Mouse (Mus musculus) heart, embryonic 10.5 days (tissue): ENCODE data around the gene Svopl. TPM values are rescaled to one million over a fixed set of nuclear protein-coding genes. Genes with fewer than 3 reads are reported as not detected.
A peak's percentile ranks its signal among the peaks of the same experiment; 100 is the strongest.

Source experiments
- DNase-seq: peaks from one replicate; pipeline ENCODE4 v3.0.0-alpha.2; 2017; ENCODE audit warnings: low spot score
- H3K27ac ChIP-seq: fragments of 300-500 bp; sonication (generic); 2 replicates; pipeline ENCODE4 v1.5.1; 2016; ENCODE audit warnings: mild to moderate bottlenecking
- H3K27me3 ChIP-seq: fragments of 300-500 bp; sonication (generic); 2 replicates; pipeline ENCODE4 v1.6.1; 2016; ENCODE audit warnings: mild to moderate bottlenecking; ENCODE audit not compliant: poor library complexity, insufficient read depth, severe bottlenecking
- H3K36me3 ChIP-seq: fragments of 300-500 bp; sonication (generic); 2 replicates; pipeline ENCODE4 v1.6.1; 2016; ENCODE audit warnings: mild to moderate bottlenecking, moderate library complexity
- H3K4me1 ChIP-seq: fragments of 300-500 bp; sonication (generic); 2 replicates; pipeline ENCODE4 v1.6.1; 2016; ENCODE audit warnings: mild to moderate bottlenecking
- H3K4me3 ChIP-seq: fragments of 300-500 bp; sonication (generic); 2 replicates; pipeline ENCODE4 v1.5.1; 2016; ENCODE audit warnings: mild to moderate bottlenecking, moderate library complexity
- H3K9me3 ChIP-seq: fragments of 300-500 bp; sonication (generic); 2 replicates; pipeline ENCODE4 v1.6.1; 2016; ENCODE audit warnings: mild to moderate bottlenecking, moderate library complexity
- whole genome bisulfite sequencing: fragments of 180-500 bp; shearing (Covaris S2); methylation state at CpG from one replicate; pipeline ENCODE4 v1.1.7; 2016; 5-methylcytosine and 5-hydroxymethylcytosine counted together
- polyA plus RNA-seq: library from polyadenylated mRNA; unstranded; fragments of >200 nt; fragmentation: Nextera tagmentation; extraction: Ambion mirVana; gene quantifications from 2 replicates; pipeline ENCODE4 v1.2.1, GENCODE M21; 2016

Gene Svopl
- polyA plus RNA-seq, 1 experiment from 2014 or later, result 0.55 TPM

DNA sequence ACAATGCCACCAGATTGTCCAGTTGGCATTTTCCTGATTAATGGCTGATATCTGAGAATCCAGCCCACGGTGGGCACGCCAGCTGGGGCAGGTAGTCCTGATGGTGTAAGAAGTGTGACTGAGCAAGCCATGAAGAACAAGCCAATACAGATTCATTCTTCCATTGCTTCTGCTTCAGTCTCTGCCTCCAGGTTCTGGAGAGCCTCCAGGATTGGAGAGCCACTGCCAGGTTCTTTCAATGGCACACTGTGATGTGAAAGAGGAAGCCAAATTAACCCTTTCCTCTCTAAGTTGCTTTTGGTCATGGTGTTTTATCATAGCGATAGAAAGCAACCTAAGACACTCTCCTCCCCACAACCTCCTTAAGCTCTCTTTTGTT, 18.3 kb upstream of the Svopl start:
- WGBS, result 80% methylated on average over 3 of the region's 3 CpGs
- Histone ChIP-seq H3K9me3 (peaks cover 7% of the 10 kb centered on the region), H3K4me1 (0 out of 2 replicates have a peak, but pooled peaks cover 2% of the 10 kb centered on the region), H3K4me3 (no peak overlapping the region), H3K27ac (no peak overlapping the region), H3K36me3 (no peaks in the 10 kb centered on the region), H3K27me3 (no peaks in the 10 kb centered on the region)
- no peak for DNase-seq

GRCm38 (mm10) chr6:38064621-38065020, 17.8 kb upstream of the Svopl start:
- Histone ChIP-seq H3K4me1 (0 out of 2 replicates have a peak, but pooled peaks cover 2% of the 10 kb centered on the region), H3K4me3 (no peak overlapping the region), H3K27me3 (no peaks in the 10 kb centered on the region), H3K27ac (no peak overlapping the region), H3K36me3 (no peaks in the 10 kb centered on the region), H3K9me3 (peaks cover 7% of the 10 kb centered on the region)
- WGBS, result 67% methylated on average over 2 of the region's 2 CpGs
- DNase-seq, result no peak

GRCm38 (mm10) chr6:38058805-38059204, 12.0 kb upstream of the Svopl start:
- DNase-seq, result no peak
- Histone ChIP-seq H3K27me3 (no peaks in the 10 kb centered on the region), H3K9me3 (peaks cover 7% of the 10 kb centered on the region), H3K27ac (no peak overlapping the region), H3K4me1 (no peaks in the 10 kb centered on the region), H3K4me3 (no peak overlapping the region), H3K36me3 (no peaks in the 10 kb centered on the region)
- WGBS, result 51% methylated on average over 5 of the region's 5 CpGs

GRCm38 (mm10) chr6:38055471-38056330, 8.9 kb upstream of the Svopl start:
- H3K36me3 ChIP-seq, result no peaks in the 10 kb centered on the region
- WGBS, result 76% methylated on average over 15 of the region's 15 CpGs
- H3K9me3 ChIP-seq, result no peaks in the 10 kb centered on the region
- DNase-seq, result no peak
- no peaks in the 10 kb centered on the region for H3K4me1 ChIP-seq
- no peak overlapping the region for H3K4me3 ChIP-seq
- H3K27ac ChIP-seq, result no peak overlapping the region
- H3K27me3 ChIP-seq, result no peaks in the 10 kb centered on the region

- no peak overlapping the region for H3K27ac ChIP-seq
- no peaks in the 10 kb centered on the region for H3K9me3 ChIP-seq
- no peak overlapping the region for H3K4me3 ChIP-seq
- no peaks in the 10 kb centered on the region for H3K36me3 ChIP-seq
- H3K4me1 ChIP-seq, result peaks cover 17% of the 10 kb centered on the region
- no peaks in the 10 kb centered on the region for H3K27me3 ChIP-seq
- WGBS, result 84% methylated on average over 6 of the region's 6 CpGs
- DNase-seq, result no peak
These were observed 2.8 kb upstream of the Svopl start for GRCm38 (mm10) chr6:38049601-38050000.

DNA sequence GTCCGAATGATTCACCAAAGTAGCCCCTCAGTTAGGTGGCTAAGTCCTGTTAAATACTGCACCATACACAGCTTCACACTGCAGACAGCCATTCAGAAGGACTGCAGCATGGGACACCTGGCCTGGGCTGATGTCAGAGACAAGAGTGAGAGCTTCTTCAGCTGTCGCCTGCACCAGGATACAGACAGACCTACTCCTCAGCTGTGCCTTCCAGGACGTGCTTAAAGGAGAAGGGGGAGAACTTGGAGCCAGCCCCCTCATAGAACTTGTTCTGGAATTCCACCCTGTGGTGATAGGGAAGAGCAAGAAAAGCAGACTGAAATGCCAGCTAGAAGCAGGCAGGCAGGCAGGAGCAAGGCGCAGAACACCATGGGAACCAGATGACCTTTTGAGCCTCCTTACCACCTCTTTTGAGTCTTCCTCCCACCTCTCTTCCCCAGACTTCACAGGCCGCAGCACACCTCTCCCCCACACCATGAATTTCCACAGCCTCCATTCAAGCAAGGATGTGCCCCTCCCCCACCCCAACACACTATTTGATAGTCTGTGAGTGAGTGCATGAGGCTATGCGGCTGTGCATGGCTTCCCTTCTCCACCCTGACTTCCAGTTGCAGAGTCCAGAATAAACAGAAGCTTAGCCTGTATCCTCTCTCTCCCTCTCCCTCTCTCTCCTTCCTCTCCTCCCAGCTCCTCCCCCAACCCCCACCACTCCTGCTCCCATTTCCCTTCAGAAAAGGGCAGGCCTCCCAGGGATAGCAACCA, 2.2 kb upstream of the Svopl start:
- H3K9me3 ChIP-seq, result no peaks in the 10 kb centered on the region
- WGBS, result 36% methylated on average over 6 of the region's 6 CpGs
- H3K27ac ChIP-seq, result peak overlapping the region; percentile 71; the same call in 1 of the 2 replicates
- DNase-seq, result no peak
- no peak overlapping the region for H3K4me3 ChIP-seq
- no peaks in the 10 kb centered on the region for H3K36me3 ChIP-seq
- H3K4me1 ChIP-seq, result peaks cover 17% of the 10 kb centered on the region
- H3K27me3 ChIP-seq, result no peaks in the 10 kb centered on the region

GRCm38 (mm10) chr6:38048003-38048402, 1.2 kb upstream of the Svopl start:
- no peak for DNase-seq
- Histone ChIP-seq H3K36me3 (no peaks in the 10 kb centered on the region), H3K4me1 (peaks cover 17% of the 10 kb centered on the region), H3K27me3 (no peaks in the 10 kb centered on the region), H3K4me3 (no peak overlapping the region), H3K27ac (0 out of 2 replicates have a peak overlapping the region, but pooled peaks have one; percentile 12), H3K9me3 (no peaks in the 10 kb centered on the region)
- 85% methylated on average over 4 of the region's 4 CpGs for whole genome bisulfite sequencing

- 73% methylated on average over 5 of the region's 5 CpGs for WGBS
- DNase-seq, result no peak
- no peak overlapping the region for H3K27ac ChIP-seq
These were observed 13.8 kb downstream of the Svopl start for GRCm38 (mm10) chr6:38032801-38033566.

DNA sequence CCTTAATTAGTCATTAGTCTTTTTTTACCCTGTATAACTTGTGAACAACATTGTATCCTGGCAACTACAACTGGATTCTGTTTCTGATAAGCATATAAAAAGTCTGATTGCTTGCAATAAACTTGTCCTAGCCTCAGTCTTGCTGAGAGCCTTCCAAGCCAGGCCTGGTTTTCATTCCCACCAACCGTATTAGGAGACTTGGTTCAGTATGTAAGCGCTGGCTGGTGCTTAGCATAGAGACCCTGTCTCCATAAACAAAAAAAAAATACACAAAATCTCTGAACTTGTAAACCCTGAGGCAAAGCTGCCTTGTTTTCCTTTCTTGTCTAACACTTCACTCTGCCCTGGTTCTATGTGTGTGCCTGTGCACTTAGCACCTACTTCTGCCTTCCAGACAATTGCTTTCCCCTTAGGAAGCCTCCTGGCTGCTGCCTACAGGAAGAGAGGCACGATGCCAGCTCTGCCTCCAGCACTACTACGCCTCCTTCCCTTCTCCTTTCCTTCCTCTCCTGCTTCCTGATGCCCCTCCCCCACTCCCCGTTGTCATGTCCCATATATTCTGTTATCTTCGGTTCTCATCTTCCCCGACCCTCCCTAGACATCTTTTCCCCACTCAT, 14.8 kb downstream of the Svopl start:
- DNase-seq, result no peak
- 41% methylated on average over 7 of the region's 7 CpGs for WGBS
- Histone ChIP-seq H3K27ac (no peak overlapping the region), H3K4me1 (peaks cover 4% of the 10 kb centered on the region; the same call in 1 of the 2 replicates), H3K9me3 (no peaks in the 10 kb centered on the region), H3K4me3 (no peak overlapping the region), H3K27me3 (no peaks in the 10 kb centered on the region), H3K36me3 (no peaks in the 10 kb centered on the region)

More at GRCm38 (mm10) chr6:38032801-38033566, 13.8 kb downstream of the Svopl start:
- Histone ChIP-seq H3K27me3 (no peaks in the 10 kb centered on the region), H3K36me3 (no peaks in the 10 kb centered on the region), H3K4me1 (peaks cover 4% of the 10 kb centered on the region; the same call in 1 of the 2 replicates), H3K4me3 (no peak overlapping the region), H3K9me3 (no peaks in the 10 kb centered on the region)

- Histone ChIP-seq H3K4me3 (no peak overlapping the region), H3K4me1 (peaks cover 4% of the 10 kb centered on the region; the same call in 1 of the 2 replicates), H3K27ac (no peak overlapping the region), H3K9me3 (no peaks in the 10 kb centered on the region), H3K27me3 (no peaks in the 10 kb centered on the region), H3K36me3 (no peaks in the 10 kb centered on the region)
- no peak for DNase-seq
- 66% methylated on average over 2 of the region's 2 CpGs for WGBS
These were observed 18.6 kb downstream of the Svopl start for GRCm38 (mm10) chr6:38028205-38028604.

DNA sequence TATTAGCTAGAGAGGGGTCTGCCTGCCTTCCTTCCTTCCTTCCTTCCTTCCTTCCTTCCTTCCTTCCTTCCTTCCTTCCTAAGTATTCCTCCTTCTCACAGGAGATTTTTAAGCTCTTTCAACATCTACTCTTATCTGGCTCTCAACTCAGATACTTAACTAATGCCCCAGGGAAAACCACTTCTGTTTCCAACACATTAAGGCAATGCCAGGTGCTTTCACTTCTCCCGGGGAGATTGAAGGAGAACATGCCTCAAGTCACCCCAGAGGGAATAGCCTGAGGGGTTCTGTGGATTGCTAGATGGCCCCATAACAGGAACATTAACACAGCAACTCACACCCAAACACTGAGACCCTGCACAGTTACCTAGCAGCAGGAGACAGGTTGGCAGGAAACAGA, 19.0 kb downstream of the Svopl start:
- no peaks in the 10 kb centered on the region for H3K36me3 ChIP-seq
- H3K27ac ChIP-seq, result no peak overlapping the region
- H3K4me3 ChIP-seq, result no peak overlapping the region
- peaks cover 4% of the 10 kb centered on the region; the same call in 1 of the 2 replicates for H3K4me1 ChIP-seq
- no peaks in the 10 kb centered on the region for H3K27me3 ChIP-seq
- 31% methylated on average over 1 of the region's 1 CpGs for WGBS
- DNase-seq, result no peak
- no peaks in the 10 kb centered on the region for H3K9me3 ChIP-seq

GRCm38 (mm10) chr6:38023284-38023683, 23.5 kb downstream of the Svopl start:
- Histone ChIP-seq H3K27me3 (no peaks in the 10 kb centered on the region), H3K9me3 (no peaks in the 10 kb centered on the region), H3K36me3 (no peaks in the 10 kb centered on the region), H3K4me1 (0 out of 2 replicates have a peak, but pooled peaks cover 2% of the 10 kb centered on the region), H3K27ac (no peak overlapping the region), H3K4me3 (no peak overlapping the region)
- WGBS, result 33% methylated on average over 7 of the region's 7 CpGs
- no peak for DNase-seq
